Mouse (Mus musculus) heart, embryonic 16.5 days (tissue): ENCODE data around the gene Tnrc6c. TPM values are rescaled to one million over a fixed set of nuclear protein-coding genes. Genes with fewer than 3 reads are reported as not detected.

ENCODE experiments used
- ATAC-seq: fragments of 200-750 bp; cut with Nextera tagmentation; replicated peaks from 2 replicates; pipeline ENCODE4 v1.8.0; 2017; ENCODE audit warnings: moderate number of reproducible peaks; ENCODE audit not compliant: insufficient read depth, low FRiP score; ENCODE audit errors: extremely low read depth
- H3K27ac ChIP-seq: fragments of 300-500 bp; sonication (generic); 2 replicates; pipeline ENCODE4 v1.5.1; 2014; ENCODE audit warnings: mild to moderate bottlenecking, low read length, control low read depth, moderate library complexity
- H3K27me3 ChIP-seq: fragments of 300-500 bp; sonication (generic); 2 replicates; pipeline ENCODE4 v1.6.1; 2014; ENCODE audit warnings: low read length, mixed read lengths; ENCODE audit not compliant: control insufficient read depth, insufficient read depth
- H3K36me3 ChIP-seq: fragments of 300-500 bp; sonication (generic); 2 replicates; pipeline ENCODE4 v1.6.1; 2014; ENCODE audit not compliant: control insufficient read depth, insufficient read depth
- H3K4me1 ChIP-seq: fragments of 300-500 bp; sonication (generic); 2 replicates; pipeline ENCODE4 v1.6.1; 2014; ENCODE audit warnings: low read length, mixed read lengths; ENCODE audit not compliant: control insufficient read depth, insufficient read depth
- H3K4me2 ChIP-seq: fragments of 300-500 bp; sonication (generic); 2 replicates; pipeline ENCODE4 v1.6.1; 2014; ENCODE audit warnings: low read depth, mild to moderate bottlenecking, control low read depth, low read length
- H3K4me3 ChIP-seq: fragments of 300-500 bp; sonication (generic); 2 replicates; pipeline ENCODE4 v1.5.1; 2014; ENCODE audit warnings: mild to moderate bottlenecking, control low read depth, low read length
- H3K9ac ChIP-seq: fragments of 300-500 bp; sonication (generic); 2 replicates; pipeline ENCODE4 v1.6.1; 2014; ENCODE audit warnings: low read length, control low read depth
- H3K9me3 ChIP-seq: fragments of 300-500 bp; sonication (generic); replicated peaks from 2 replicates; pipeline ENCODE4 v1.6.1; 2016; ENCODE audit warnings: low read length; ENCODE audit not compliant: control insufficient read depth
- WGBS: fragments of 180-500 bp; shearing (Covaris S2); extraction: QIAGEN DNeasy Blood & Tissue Kit; methylation state at CpG from one replicate; pipeline ENCODE4 v1.1.7; 2014; 5-methylcytosine and 5-hydroxymethylcytosine counted together
- polyA plus RNA-seq: library from polyadenylated mRNA; unstranded; fragments of >200 nt; fragmentation: Nextera tagmentation; extraction: Ambion mirVana; gene quantifications from 2 replicates; pipeline ENCODE4 v1.2.1, GENCODE M21; 2015

Tnrc6c gene
- polyA plus RNA-seq, 1 experiment from 2014 or later = 6.5 TPM

DNA sequence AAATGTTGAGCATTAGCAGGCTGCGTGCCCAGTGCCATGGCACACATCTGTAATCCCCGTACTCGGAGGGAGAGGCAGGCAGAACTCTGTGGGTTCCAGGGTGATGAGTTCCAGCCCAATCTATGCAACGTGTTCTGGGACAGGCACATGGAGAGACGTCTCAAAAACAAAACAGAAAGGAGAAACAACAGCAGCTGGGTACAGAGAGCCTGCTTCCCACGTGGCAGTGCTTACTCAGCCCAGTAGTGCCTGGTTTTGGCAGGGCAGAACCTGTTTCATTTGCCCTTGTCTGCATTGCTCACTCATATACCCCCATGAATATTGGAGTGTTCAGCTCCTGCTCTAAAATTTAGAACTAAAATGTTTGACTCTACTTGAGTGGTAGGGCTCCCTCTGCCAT lies 97.5 kb downstream of the Tnrc6c start:
- Histone ChIP-seq H3K4me3 (no peak overlapping the region), H3K4me2 (no peak overlapping the region), H3K4me1 (no peaks in the 10 kb centered on the region), H3K36me3 (peaks cover 81% of the 10 kb centered on the region), H3K9ac (no peak overlapping the region), H3K27me3 (no peaks in the 10 kb centered on the region), H3K9me3 (no peaks in the 10 kb centered on the region), H3K27ac (no peak overlapping the region)
- 90% methylated on average over 6 of the region's 6 CpGs for WGBS
- no peak for ATAC-seq

DNA sequence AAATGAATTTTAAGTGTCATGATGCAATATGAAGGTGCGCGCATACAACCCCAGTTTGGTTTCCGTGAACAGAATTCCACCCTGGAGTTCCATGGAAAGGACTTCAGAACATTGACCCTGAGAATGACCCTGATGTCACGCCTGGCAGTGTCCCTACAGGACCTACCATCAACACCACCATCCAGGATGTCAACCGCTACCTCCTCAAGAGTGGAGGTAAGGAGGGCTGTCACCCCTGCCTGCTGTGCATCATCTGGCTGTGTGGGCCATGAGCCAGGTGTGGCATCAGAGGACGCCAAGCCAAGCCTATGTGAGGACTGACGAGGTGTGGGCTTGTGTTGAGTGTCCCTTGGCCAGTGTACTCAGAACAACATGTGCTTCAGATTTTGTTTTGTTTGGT lies 101.8 kb downstream of the Tnrc6c start:
- H3K9ac ChIP-seq = no peak overlapping the region
- no peaks in the 10 kb centered on the region for H3K4me1 ChIP-seq
- H3K27me3 ChIP-seq = no peaks in the 10 kb centered on the region
- no peak overlapping the region for H3K4me2 ChIP-seq
- ATAC-seq = no peak
- H3K36me3 ChIP-seq = peaks cover 79% of the 10 kb centered on the region
- H3K4me3 ChIP-seq = no peak overlapping the region
- 97% methylated on average over 7 of the region's 7 CpGs for WGBS
- H3K9me3 ChIP-seq = no peaks in the 10 kb centered on the region
- no peak overlapping the region for H3K27ac ChIP-seq

DNA sequence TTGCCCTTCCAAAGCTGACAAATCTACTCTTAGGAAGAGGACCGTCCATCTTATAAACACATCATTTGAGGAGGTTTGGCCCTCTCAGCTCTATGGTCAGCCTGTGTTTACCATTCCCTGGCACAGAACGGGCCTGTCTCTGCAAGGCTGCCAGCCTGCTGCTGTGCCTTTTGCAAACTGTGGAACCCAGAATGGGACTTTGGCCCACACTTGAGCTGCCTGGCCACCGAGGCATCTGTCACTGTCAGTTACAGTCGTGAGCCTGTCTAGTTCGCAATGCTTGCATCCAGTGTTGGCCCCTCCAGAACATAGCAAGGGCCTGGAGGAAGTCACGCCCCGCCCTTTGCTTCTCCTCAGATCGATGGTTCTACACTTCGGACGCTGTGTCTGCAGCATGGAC lies 105.2 kb downstream of the Tnrc6c start:
- ATAC-seq = no peak
- H3K4me3 ChIP-seq = no peak overlapping the region
- peaks cover 76% of the 10 kb centered on the region for H3K36me3 ChIP-seq
- no peak overlapping the region for H3K4me2 ChIP-seq
- WGBS = 89% methylated on average over 10 of the region's 10 CpGs
- H3K27ac ChIP-seq = no peak overlapping the region
- no peaks in the 10 kb centered on the region for H3K27me3 ChIP-seq
- H3K9ac ChIP-seq = no peak overlapping the region
- H3K9me3 ChIP-seq = no peaks in the 10 kb centered on the region
- H3K4me1 ChIP-seq = no peaks in the 10 kb centered on the region

DNA sequence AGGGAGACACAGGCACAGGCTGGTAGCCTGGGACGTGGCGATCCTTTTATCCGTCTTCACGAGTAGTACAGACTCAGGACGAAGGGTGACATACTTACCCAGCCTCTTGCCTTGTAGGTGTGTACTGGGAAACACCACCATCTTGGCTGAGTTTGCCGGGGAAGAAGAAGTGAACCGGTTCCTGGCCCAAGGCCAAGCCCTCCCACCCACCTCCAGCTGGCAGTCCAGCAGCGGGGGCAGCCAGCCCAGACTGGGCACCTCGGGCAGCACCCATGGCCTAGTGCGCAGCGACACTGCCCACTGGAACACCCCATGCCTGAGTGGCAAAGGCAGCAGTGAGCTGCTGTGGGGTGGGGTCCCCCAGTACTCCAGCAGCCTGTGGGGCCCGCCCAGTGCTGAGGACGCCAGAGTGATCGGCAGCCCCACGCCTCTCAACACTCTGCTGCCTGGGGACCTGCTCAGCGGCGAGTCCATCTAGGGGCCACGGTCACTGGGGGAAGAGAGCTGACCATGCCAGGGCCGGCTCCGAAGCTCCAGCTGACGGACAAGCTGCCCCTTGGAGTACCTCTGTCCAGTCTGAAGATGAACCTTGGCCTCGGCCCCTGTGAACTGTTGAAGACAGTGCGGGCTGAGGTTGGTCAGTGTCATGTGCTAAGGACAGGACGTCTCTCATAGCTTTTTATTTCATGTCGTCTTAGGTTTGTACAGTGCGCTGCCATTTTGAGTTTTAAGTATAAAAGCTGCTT lies 106.5 kb downstream of the Tnrc6c start:
- 86% methylated on average over 26 of the region's 26 CpGs for WGBS
- ATAC-seq = no peak
- no peak overlapping the region for H3K9ac ChIP-seq
- no peaks in the 10 kb centered on the region for H3K27me3 ChIP-seq
- H3K4me1 ChIP-seq = no peaks in the 10 kb centered on the region
- no peak overlapping the region for H3K27ac ChIP-seq
- H3K9me3 ChIP-seq = no peaks in the 10 kb centered on the region
- H3K4me2 ChIP-seq = no peak overlapping the region
- peaks cover 72% of the 10 kb centered on the region for H3K36me3 ChIP-seq
- H3K4me3 ChIP-seq = no peak overlapping the region

DNA sequence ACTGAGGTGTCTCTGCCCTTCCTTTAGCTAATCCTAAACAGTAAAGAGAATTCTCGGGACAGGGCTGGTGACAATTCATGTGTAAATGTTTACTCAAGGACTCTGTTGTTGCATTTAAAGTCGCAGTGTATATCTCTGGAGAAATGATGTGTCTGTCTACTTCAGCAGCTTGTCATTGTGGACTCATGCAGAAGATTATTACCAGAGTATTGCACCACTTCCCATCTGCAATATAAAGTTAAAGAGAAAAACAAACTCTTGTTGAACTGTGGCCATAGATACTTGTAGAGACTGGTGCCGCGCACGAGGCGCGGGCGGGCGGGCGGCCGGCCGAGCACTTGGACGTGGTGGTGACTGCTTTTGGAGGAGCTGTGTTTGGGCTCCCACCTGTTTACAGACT lies 107.7 kb downstream of the Tnrc6c start:
- 90% methylated on average over 13 of the region's 13 CpGs for WGBS
- no peak for ATAC-seq
- Histone ChIP-seq H3K9me3 (no peaks in the 10 kb centered on the region), H3K4me1 (no peaks in the 10 kb centered on the region), H3K27ac (no peak overlapping the region), H3K9ac (no peak overlapping the region), H3K36me3 (peaks cover 66% of the 10 kb centered on the region), H3K4me2 (no peak overlapping the region), H3K4me3 (no peak overlapping the region), H3K27me3 (no peaks in the 10 kb centered on the region)

DNA sequence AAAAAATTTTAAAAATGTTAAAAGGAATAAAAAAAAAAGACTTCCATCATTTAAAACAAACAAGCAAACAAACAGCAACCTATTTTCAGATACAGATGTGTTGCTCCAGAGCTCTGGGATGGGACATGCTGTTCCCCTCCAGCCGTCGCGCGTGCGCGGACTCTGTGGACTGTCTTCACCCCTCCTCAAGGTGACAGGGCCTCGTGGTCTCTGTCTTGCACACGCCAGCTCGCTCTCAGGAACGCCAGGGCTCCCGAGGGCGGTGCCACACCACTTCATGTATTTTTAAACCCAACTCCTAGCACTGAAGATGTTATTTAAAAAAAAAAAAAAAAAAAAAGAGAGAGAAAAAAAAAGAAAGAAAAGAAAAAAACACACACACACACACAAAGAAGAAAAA lies 108.2 kb downstream of the Tnrc6c start:
- Histone ChIP-seq H3K4me2 (no peak overlapping the region), H3K36me3 (peaks cover 66% of the 10 kb centered on the region), H3K27me3 (no peaks in the 10 kb centered on the region), H3K4me3 (no peak overlapping the region), H3K4me1 (no peaks in the 10 kb centered on the region), H3K9me3 (no peaks in the 10 kb centered on the region), H3K9ac (no peak overlapping the region), H3K27ac (no peak overlapping the region)
- 0 out of 2 replicates have a peak, but pooled peaks have one; percentile 33 for ATAC-seq
- 44% methylated on average over 12 of the region's 12 CpGs for WGBS

DNA sequence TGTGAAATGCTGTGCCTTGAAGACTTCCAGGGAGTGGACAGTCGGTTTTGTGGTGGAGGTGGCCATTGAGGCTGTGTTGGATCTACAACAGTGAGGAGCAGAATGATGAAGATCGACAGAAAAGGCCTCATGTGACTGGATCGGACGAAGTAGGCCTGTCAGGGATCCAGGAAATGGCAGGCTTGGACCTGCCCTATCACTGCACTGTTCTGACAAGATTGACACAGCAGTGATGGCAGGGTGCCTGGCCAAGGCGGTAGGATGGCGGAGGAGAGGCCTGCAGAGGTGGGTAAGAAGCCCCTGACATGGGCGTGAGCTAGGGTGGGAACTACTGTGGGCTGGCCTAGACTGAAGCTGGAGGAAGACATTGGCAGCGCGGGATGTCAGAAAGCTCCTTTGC lies 110.2 kb downstream of the Tnrc6c start:
- Histone ChIP-seq H3K4me3 (no peak overlapping the region), H3K36me3 (peaks cover 54% of the 10 kb centered on the region), H3K9ac (no peak overlapping the region), H3K4me2 (no peak overlapping the region), H3K27me3 (no peaks in the 10 kb centered on the region), H3K9me3 (no peaks in the 10 kb centered on the region), H3K4me1 (no peaks in the 10 kb centered on the region; the same call in 1 of the 2 replicates), H3K27ac (no peak overlapping the region)
- no peak for ATAC-seq
- 80% methylated on average over 9 of the region's 9 CpGs for WGBS

DNA sequence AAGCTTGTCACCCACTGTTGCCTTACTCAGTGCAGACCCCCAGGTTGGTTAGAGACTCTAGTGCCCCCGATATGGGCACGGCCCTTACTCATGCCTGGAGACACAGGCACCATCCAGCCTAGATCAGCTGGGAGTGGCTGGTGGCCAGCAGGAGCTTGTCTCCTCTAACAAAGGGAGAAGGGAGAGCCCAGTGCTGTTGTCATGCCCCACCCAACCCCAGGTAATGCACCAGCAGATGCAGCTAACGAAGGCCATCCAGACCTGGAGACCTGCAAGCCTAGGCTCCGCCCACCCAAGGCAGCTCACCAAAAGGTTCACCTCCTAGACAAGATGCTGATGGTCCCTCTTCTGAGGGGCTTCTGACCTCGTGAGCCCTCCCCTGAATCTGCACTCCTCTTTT lies 111.3 kb downstream of the Tnrc6c start:
- WGBS = 85% methylated on average over 5 of the region's 5 CpGs

DNA sequence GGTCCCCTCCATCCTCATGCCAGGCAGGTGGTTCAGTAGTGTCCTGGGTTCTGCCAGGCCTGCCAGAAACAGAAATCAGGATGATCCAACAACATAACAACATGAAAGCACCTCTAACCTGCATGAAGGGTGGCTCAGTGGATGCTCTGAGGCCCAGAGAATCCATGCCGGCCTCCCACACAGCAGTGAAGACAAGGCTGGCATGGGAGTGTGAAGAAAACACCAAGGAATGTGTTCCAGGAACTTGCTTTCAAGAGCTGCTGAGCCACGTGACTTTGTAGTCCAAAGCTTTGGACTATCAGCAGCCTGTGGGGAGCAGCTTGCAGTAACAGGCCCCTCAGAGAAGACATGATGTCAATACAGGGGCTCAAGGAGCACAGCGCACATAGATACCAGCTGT lies 112.2 kb downstream of the Tnrc6c start:
- Histone ChIP-seq H3K4me1 (no peaks in the 10 kb centered on the region; the same call in 1 of the 2 replicates), H3K36me3 (peaks cover 39% of the 10 kb centered on the region), H3K4me2 (no peak overlapping the region), H3K27me3 (no peaks in the 10 kb centered on the region), H3K27ac (no peak overlapping the region), H3K9me3 (no peaks in the 10 kb centered on the region), H3K4me3 (no peak overlapping the region), H3K9ac (no peak overlapping the region)
- no peak for ATAC-seq
- WGBS = 65% methylated on average over 3 of the region's 3 CpGs

More for the DNA sequence above, 111.3 kb downstream of the Tnrc6c start:
- no peaks in the 10 kb centered on the region for H3K9me3 ChIP-seq
- peaks cover 48% of the 10 kb centered on the region for H3K36me3 ChIP-seq
- no peak overlapping the region for H3K9ac ChIP-seq
- no peak overlapping the region for H3K4me3 ChIP-seq
- no peaks in the 10 kb centered on the region; the same call in 1 of the 2 replicates for H3K4me1 ChIP-seq
- H3K4me2 ChIP-seq = no peak overlapping the region
- H3K27me3 ChIP-seq = no peaks in the 10 kb centered on the region
- H3K27ac ChIP-seq = no peak overlapping the region
- no peak for ATAC-seq
